Mouse (Mus musculus) stomach, embryonic 14.5 days (tissue): ENCODE measurements around the gene P4hb. TPM values are rescaled to one million over a fixed set of nuclear protein-coding genes. Genes with fewer than 3 reads are reported as not detected.

Experiments
- ATAC-seq: fragments of 200-750 bp; cut with Nextera tagmentation; 2 replicates; pipeline ENCODE4 v1.8.0; 2017; ENCODE audit warnings: low read depth, moderate TSS enrichment; ENCODE audit not compliant: insufficient number of reproducible peaks, insufficient read depth, low FRiP score
- H3K27ac ChIP-seq: fragments of 300-500 bp; sonication (generic); 2 replicates; pipeline ENCODE4 v1.5.1; 2014; ENCODE audit warnings: mild to moderate bottlenecking, low read length, moderate library complexity, mixed read lengths
- H3K27me3 ChIP-seq: fragments of 300-500 bp; sonication (generic); 2 replicates; pipeline ENCODE4 v1.6.1; 2014; ENCODE audit warnings: low read length, control low read depth, mixed read lengths; ENCODE audit not compliant: control insufficient read depth, insufficient read depth
- H3K36me3 ChIP-seq: fragments of 300-500 bp; sonication (generic); 2 replicates; pipeline ENCODE4 v1.6.1; 2014; ENCODE audit warnings: mild to moderate bottlenecking, control low read depth, low read length, moderate library complexity, mixed read lengths; ENCODE audit not compliant: control insufficient read depth, insufficient read depth
- H3K4me1 ChIP-seq: fragments of 300-500 bp; sonication (generic); 2 replicates; pipeline ENCODE4 v1.6.1; 2014; ENCODE audit warnings: low read length, control low read depth, mixed read lengths; ENCODE audit not compliant: control insufficient read depth, insufficient read depth
- H3K4me2 ChIP-seq: fragments of 300-500 bp; sonication (generic); replicated peaks from 2 replicates; pipeline ENCODE4 v1.6.1; 2014; ENCODE audit warnings: low read depth, low read length, control low read depth
- H3K4me3 ChIP-seq: fragments of 300-500 bp; sonication (generic); 2 replicates; pipeline ENCODE4 v1.5.1; 2014; ENCODE audit warnings: low read depth, low read length, control low read depth
- H3K9ac ChIP-seq: fragments of 300-500 bp; sonication (generic); replicated peaks from 2 replicates; pipeline ENCODE4 v1.6.1; 2014; ENCODE audit warnings: low read depth, mild to moderate bottlenecking, control low read depth, low read length, moderate library complexity, mixed read lengths
- H3K9me3 ChIP-seq: fragments of 300-500 bp; sonication (generic); 2 replicates; pipeline ENCODE4 v1.6.1; 2016; ENCODE audit warnings: low read depth, low read length, control low read depth; ENCODE audit not compliant: control insufficient read depth
- WGBS: fragments of 180-500 bp; shearing (Covaris S2); extraction: QIAGEN DNeasy Blood & Tissue Kit; methylation state at CpG from one replicate; pipeline ENCODE4 v1.1.7; 2014; 5-methylcytosine and 5-hydroxymethylcytosine counted together
- polyA plus RNA-seq: library from polyadenylated mRNA; unstranded; fragments of >200 nt; fragmentation: Nextera tagmentation; extraction: Ambion mirVana; gene quantifications from 2 replicates; pipeline ENCODE4 v1.2.1, GENCODE M21; 2014

The P4hb gene
- polyA plus RNA-seq, 1 experiment from 2014 or later: 768 TPM

- H3K4me2 ChIP-seq: no peak overlapping the region
- no peak for ATAC-seq
- WGBS: 86% methylated on average over 6 of the region's 6 CpGs
Measured at GRCm38 (mm10) chr11:120615167-120615566, 42.1 kb upstream of the P4hb start.

GRCm38 (mm10) chr11:120613976-120614375, 40.9 kb upstream of the P4hb start:
- ATAC-seq: no peak
- 86% methylated on average over 8 of the region's 8 CpGs for WGBS
- H3K9me3 ChIP-seq: no peaks in the 10 kb centered on the region

More at GRCm38 (mm10) chr11:120615167-120615566, 42.1 kb upstream of the P4hb start:
- H3K27ac ChIP-seq: no peak overlapping the region
- H3K4me3 ChIP-seq: no peak overlapping the region
- H3K27me3 ChIP-seq: no peaks in the 10 kb centered on the region
- H3K36me3 ChIP-seq: peaks cover 50% of the 10 kb centered on the region
- no peaks in the 10 kb centered on the region for H3K9me3 ChIP-seq
- peaks cover 10% of the 10 kb centered on the region for H3K4me1 ChIP-seq
- no peak overlapping the region for H3K9ac ChIP-seq

GRCm38 (mm10) chr11:120613481-120613972, 40.5 kb upstream of the P4hb start:
- Histone ChIP-seq H3K27me3 (no peaks in the 10 kb centered on the region), H3K9ac (no peak overlapping the region), H3K27ac (no peak overlapping the region), H3K4me2 (no peak overlapping the region), H3K4me1 (peaks cover 20% of the 10 kb centered on the region), H3K4me3 (no peak overlapping the region), H3K36me3 (peaks cover 36% of the 10 kb centered on the region), H3K9me3 (no peaks in the 10 kb centered on the region)
- 86% methylated on average over 10 of the region's 10 CpGs for WGBS
- ATAC-seq: no peak

More at GRCm38 (mm10) chr11:120613976-120614375, 40.9 kb upstream of the P4hb start:
- Histone ChIP-seq H3K4me2 (no peak overlapping the region), H3K9ac (no peak overlapping the region), H3K4me1 (peaks cover 15% of the 10 kb centered on the region), H3K4me3 (no peak overlapping the region), H3K27ac (no peak overlapping the region), H3K36me3 (peaks cover 41% of the 10 kb centered on the region), H3K27me3 (no peaks in the 10 kb centered on the region)

GRCm38 (mm10) chr11:120612763-120613162, 39.7 kb upstream of the P4hb start:
- no peak overlapping the region for H3K27ac ChIP-seq
- no peak for ATAC-seq
- no peak overlapping the region for H3K9ac ChIP-seq
- WGBS: 28% methylated on average over 6 of the region's 6 CpGs
- no peak overlapping the region for H3K4me3 ChIP-seq
- H3K4me2 ChIP-seq: no peak overlapping the region
- H3K36me3 ChIP-seq: peaks cover 34% of the 10 kb centered on the region
- peaks cover 27% of the 10 kb centered on the region for H3K4me1 ChIP-seq
- H3K9me3 ChIP-seq: no peaks in the 10 kb centered on the region
- no peaks in the 10 kb centered on the region for H3K27me3 ChIP-seq

- Histone ChIP-seq H3K9me3 (no peaks in the 10 kb centered on the region), H3K4me3 (no peak overlapping the region), H3K9ac (no peak overlapping the region), H3K4me2 (no peak overlapping the region), H3K4me1 (peaks cover 21% of the 10 kb centered on the region), H3K36me3 (peaks cover 37% of the 10 kb centered on the region), H3K27me3 (no peaks in the 10 kb centered on the region), H3K27ac (no peak overlapping the region)
- no peak for ATAC-seq
- WGBS: 88% methylated on average over 9 of the region's 9 CpGs
Measured at GRCm38 (mm10) chr11:120610477-120611046, 37.5 kb upstream of the P4hb start.

GRCm38 (mm10) chr11:120609250-120609649, 36.2 kb upstream of the P4hb start:
- Histone ChIP-seq H3K9me3 (no peaks in the 10 kb centered on the region), H3K36me3 (peaks cover 50% of the 10 kb centered on the region), H3K4me2 (no peak overlapping the region), H3K9ac (no peak overlapping the region), H3K27ac (no peak overlapping the region), H3K27me3 (no peaks in the 10 kb centered on the region), H3K4me3 (no peak overlapping the region), H3K4me1 (peaks cover 21% of the 10 kb centered on the region)
- WGBS: 42% methylated on average over 8 of the region's 8 CpGs
- peak; percentile 73 for ATAC-seq

- 2% methylated on average over 45 of the region's 45 CpGs for WGBS
- H3K27ac ChIP-seq: no peak within 1 kb of the TSS
Measured at GRCm38 (mm10) chr11:120608241-120609034, 35.4 kb upstream of the P4hb start, which contains the start of gene Npb. Npb (plus strand) TSS chr11:120608477.

GRCm38 (mm10) chr11:120606764-120607163, 33.7 kb upstream of the P4hb start:
- peaks cover 46% of the 10 kb centered on the region for H3K36me3 ChIP-seq
- no peaks in the 10 kb centered on the region for H3K27me3 ChIP-seq
- H3K27ac ChIP-seq: no peak overlapping the region
- peaks cover 21% of the 10 kb centered on the region for H3K4me1 ChIP-seq
- ATAC-seq: no peak
- H3K9me3 ChIP-seq: no peaks in the 10 kb centered on the region
- no peak overlapping the region for H3K9ac ChIP-seq
- H3K4me2 ChIP-seq: no peak overlapping the region
- WGBS: 75% methylated on average over 4 of the region's 4 CpGs
- H3K4me3 ChIP-seq: no peak overlapping the region

More at GRCm38 (mm10) chr11:120608241-120609034, 35.4 kb upstream of the P4hb start, which contains the start of gene Npb:
- ATAC-seq: 0 out of 2 replicates have a peak, but pooled peaks have one; percentile 34
- peaks cover 21% of the 10 kb centered on the region for H3K4me1 ChIP-seq
- H3K4me2 ChIP-seq: peak within 1 kb of the TSS; percentile 70
- no peaks in the 10 kb centered on the region for H3K27me3 ChIP-seq
- peaks cover 48% of the 10 kb centered on the region for H3K36me3 ChIP-seq
- H3K9me3 ChIP-seq: no peaks in the 10 kb centered on the region
- H3K4me3 ChIP-seq: peak within 1 kb of the TSS; percentile 29
- peak within 1 kb of the TSS; percentile 42; the same call in 1 of the 2 replicates for H3K9ac ChIP-seq
